Mouse (Mus musculus) liver, postnatal 0 days (tissue): Measurements from ENCODE around the gene Cfap300.

ENCODE experiments used
- CTCF ChIP-seq: sonication (generic); IDR thresholded peaks from 2 replicates; pipeline ENCODE4 v1.5.1; 2016; ENCODE audit warnings: antibody characterized with exemption, low read depth
- EP300 ChIP-seq: IDR thresholded peaks from 2 replicates; pipeline ENCODE4 v1.6.1; 2016; ENCODE audit warnings: antibody characterized with exemption, low read depth, mild to moderate bottlenecking

- TF ChIP-seq CTCF (no peak), EP300 (no peak)
Observed at GRCm38 (mm10) chr9:7990897-7991296, 51.7 kb downstream of the Cfap300 start.
